Mouse (Mus musculus) spleen, adult 2 months (tissue): ENCODE results near the gene Olfr873. TPM values are rescaled to one million over a fixed set of nuclear protein-coding genes. Genes with fewer than 3 reads are reported as not detected.
"Not testable (repeated sequence)": the region's sequence is repeated elsewhere in the genome, so short reads cannot be mapped to it uniquely, and the experiment has no call there.

Source experiments
- DNase-seq, 2 experiments: peaks; one replicate each; pipeline versions ENCODE4 v3.0.0 to v3.0.0-alpha.2; 2012 to 2021; ENCODE audit warnings: low spot score in 2 of 2, low read depth in 1 of 2
- H3K27ac ChIP-seq: fragments of 200-500 bp; 2 replicates; pipeline ENCODE4 v1.5.1; 2012; ENCODE audit warnings: low read length, inconsistent platforms; ENCODE audit not compliant: insufficient read depth
- H3K27me3 ChIP-seq: fragments of 200-500 bp; 2 replicates; pipeline ENCODE4 v1.6.1; 2012; ENCODE audit warnings: mild to moderate bottlenecking, moderate library complexity, low read length, inconsistent platforms; ENCODE audit not compliant: control insufficient read depth, insufficient read depth
- H3K36me3 ChIP-seq: fragments of 200-500 bp; 2 replicates; pipeline ENCODE4 v1.6.1; 2012; ENCODE audit warnings: mild to moderate bottlenecking, low read length, inconsistent platforms; ENCODE audit not compliant: control insufficient read depth, insufficient read depth
- H3K4me1 ChIP-seq: fragments of 200-500 bp; 2 replicates; pipeline ENCODE4 v1.6.1; 2011; ENCODE audit warnings: inconsistent platforms; ENCODE audit not compliant: control insufficient read depth, insufficient read depth, insufficient read length
- H3K4me3 ChIP-seq: fragments of 200-500 bp; 2 replicates; pipeline ENCODE4 v1.5.1; 2011; ENCODE audit warnings: mild to moderate bottlenecking, inconsistent platforms; ENCODE audit not compliant: insufficient read depth, insufficient read length; ENCODE audit errors: extremely low read depth
- CTCF ChIP-seq: fragments of 200-500 bp; IDR thresholded peaks from 2 replicates; pipeline ENCODE4 v1.5.1; 2011; ENCODE audit warnings: mild to moderate bottlenecking, inconsistent platforms; ENCODE audit not compliant: insufficient read depth, insufficient read length, insufficient replicate concordance; ENCODE audit errors: extremely low read depth
- POLR2A ChIP-seq: fragments of 200-500 bp; IDR thresholded peaks from 2 replicates; pipeline ENCODE4 v1.6.1; 2011; ENCODE audit warnings: low read depth, low read length, inconsistent platforms
- WGBS: fragments of 180-500 bp; shearing (Covaris S2); methylation state at CpG from one replicate; pipeline ENCODE4 v1.1.7; 2018; 5-methylcytosine and 5-hydroxymethylcytosine counted together
- polyA plus RNA-seq: library from polyadenylated mRNA; depleted of rRNA; stranded (reverse); fragments of >200 nt; gene quantifications from 2 replicates; pipeline ENCODE4 v1.2.3, GENCODE M21; 2012; rRNA removed

The Olfr873 gene
- polyA plus RNA-seq: not detected in 2 replicates

GRCm38 (mm10) chr9:20298232-20298631 lies at the start of gene Olfr873:
Gene Olfr873 (plus strand): TSS chr9:20298532.
- no peak for TF ChIP-seq POLR2A
- TF ChIP-seq CTCF: no peak

GRCm38 (mm10) chr9:20282051-20282450 lies 16.3 kb upstream of the Olfr873 start, which contains the start of gene Olfr39:
Gene Olfr39 (plus strand): TSS chr9:20282351.
- Histone ChIP-seq H3K4me1 (no peaks in the 10 kb centered on the region), H3K4me3 (no peak within 1 kb of the TSS), H3K27ac (no peak within 1 kb of the TSS), H3K36me3 (no peaks in the 10 kb centered on the region), H3K27me3 (no peaks in the 10 kb centered on the region)
- TF ChIP-seq POLR2A (no peak), CTCF (no peak)
- WGBS: 92% methylated on average over 1 of the region's 1 CpGs
- DNase-seq: no peak

More at GRCm38 (mm10) chr9:20298232-20298631, at the start of gene Olfr873:
- no peak for DNase-seq
- WGBS: 81% methylated on average over 1 of the region's 1 CpGs
- H3K36me3 ChIP-seq: no peaks in the 10 kb centered on the region
- H3K4me1 ChIP-seq: no peaks in the 10 kb centered on the region
- H3K4me3 ChIP-seq: no peak within 1 kb of the TSS
- H3K27me3 ChIP-seq: no peaks in the 10 kb centered on the region
- H3K27ac ChIP-seq: no peak within 1 kb of the TSS

- not testable (repeated sequence) for H3K4me1 ChIP-seq, DNase-seq, H3K27me3 ChIP-seq, H3K4me3 ChIP-seq, H3K36me3 ChIP-seq, H3K27ac ChIP-seq
- WGBS: 85% methylated on average over 5 of the region's 5 CpGs
Observed at GRCm38 (mm10) chr9:20295562-20295961, 2.8 kb upstream of the Olfr873 start.

- H3K4me3 ChIP-seq: no peak within 1 kb of the TSS
- H3K27ac ChIP-seq: no peak within 1 kb of the TSS
- TF ChIP-seq POLR2A (no peak), CTCF (no peak)
- H3K27me3 ChIP-seq: no peaks in the 10 kb centered on the region
- H3K4me1 ChIP-seq: no peaks in the 10 kb centered on the region
- H3K36me3 ChIP-seq: no peaks in the 10 kb centered on the region
- no peak for DNase-seq
Observed at GRCm38 (mm10) chr9:20335994-20336393, 37.7 kb downstream of the Olfr873 start, which contains the start of gene Olfr18. Gene Olfr18 (minus strand): TSS chr9:20336094.

- Histone ChIP-seq H3K4me3 (no peak overlapping the region), H3K27ac (no peak overlapping the region), H3K4me1 (no peaks in the 10 kb centered on the region), H3K36me3 (peaks cover 14% of the 10 kb centered on the region), H3K27me3 (no peaks in the 10 kb centered on the region)
- TF ChIP-seq POLR2A (no peak), CTCF (no peak)
- 92% methylated on average over 4 of the region's 4 CpGs for WGBS
- no peak for DNase-seq
Observed at GRCm38 (mm10) chr9:20348501-20348900, 50.2 kb downstream of the Olfr873 start.

Other genes starting within 250 kb of the Olfr873 start
- gene Olfr867, start 241.0 kb upstream of the Olfr873 start, polyA plus RNA-seq: not detected in 2 replicates
- gene Olfr868, start 199.9 kb upstream of the Olfr873 start, polyA plus RNA-seq: not detected in 2 replicates
- gene Olfr869, start 169.5 kb upstream of the Olfr873 start, polyA plus RNA-seq: not detected in 2 replicates
- gene Olfr870, start 124.5 kb upstream of the Olfr873 start, polyA plus RNA-seq: not detected in 2 replicates
- gene Olfr871, start 86.3 kb upstream of the Olfr873 start, polyA plus RNA-seq: not detected in 2 replicates
- gene Olfr872, start 61.4 kb upstream of the Olfr873 start, polyA plus RNA-seq: not detected in 2 replicates
- gene Olfr39, start 16.2 kb upstream of the Olfr873 start, polyA plus RNA-seq: not detected in 2 replicates
- not detected in 2 replicates for gene Olfr18, start 37.6 kb downstream of the Olfr873 start, polyA plus RNA-seq
- 1.2 and 1.7 TPM in 2 replicates for gene Zfp560, start 86.6 kb downstream of the Olfr873 start, polyA plus RNA-seq
- gene Zfp26, start 161.6 kb downstream of the Olfr873 start, polyA plus RNA-seq: 1.4 TPM in 2 replicates
- gene Zfp426, start 194.2 kb downstream of the Olfr873 start, polyA plus RNA-seq: 3.2 and 3.7 TPM in 2 replicates
- gene Zfp266, start 222.9 kb downstream of the Olfr873 start, polyA plus RNA-seq: 1.9 and 2.1 TPM in 2 replicates